Mouse (Mus musculus) mouse trophoblast stem cell (cell line): ENCODE results near the gene Ttll11.

Experiments used
- in situ Hi-C, 2 experiments: fragments of 300-500 bp; cut with MseI, MboI; formaldehyde crosslinking; loops; 2 replicates in 1 of 2; 3 replicates in 1 of 2; pipeline ENCODE4 v1.15.1; 2025

The Ttll11 gene

DNA sequence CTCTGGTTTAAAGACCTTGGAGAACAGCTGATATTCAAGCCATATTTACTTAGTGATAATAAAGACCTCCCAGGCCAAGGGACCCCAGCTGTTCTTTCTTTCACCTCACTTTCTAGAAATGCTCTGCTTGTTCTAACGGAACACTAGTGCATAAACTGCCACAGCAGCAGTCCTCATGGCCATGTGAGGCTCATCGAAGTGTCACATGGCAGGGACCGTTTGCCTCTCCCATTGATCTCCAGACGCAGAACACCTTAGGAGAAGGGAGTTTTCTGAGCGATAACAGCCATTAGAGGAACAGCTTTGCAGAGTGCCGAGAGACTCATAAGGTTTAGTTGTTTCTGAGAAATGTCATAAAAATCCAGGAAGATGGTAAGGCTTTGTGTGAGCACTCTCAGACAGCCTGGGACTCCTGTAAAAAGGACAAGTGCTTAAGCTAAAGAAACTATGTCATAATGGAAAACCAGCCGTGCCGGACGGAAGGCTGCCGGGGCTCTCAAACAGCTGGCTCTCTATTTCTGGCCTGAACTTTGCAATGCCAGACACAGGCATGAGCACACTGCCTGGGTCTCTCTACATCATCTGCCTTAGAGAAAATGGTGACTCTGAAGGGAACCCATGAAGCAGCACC is 13.7 kb downstream of the Ttll11 start:
- in situ Hi-C loops = no loop called here

- in situ Hi-C loops = no loop called here
Measured at GRCm38 (mm10) chr2:35963280-35963679, 16.4 kb downstream of the Ttll11 start.

DNA sequence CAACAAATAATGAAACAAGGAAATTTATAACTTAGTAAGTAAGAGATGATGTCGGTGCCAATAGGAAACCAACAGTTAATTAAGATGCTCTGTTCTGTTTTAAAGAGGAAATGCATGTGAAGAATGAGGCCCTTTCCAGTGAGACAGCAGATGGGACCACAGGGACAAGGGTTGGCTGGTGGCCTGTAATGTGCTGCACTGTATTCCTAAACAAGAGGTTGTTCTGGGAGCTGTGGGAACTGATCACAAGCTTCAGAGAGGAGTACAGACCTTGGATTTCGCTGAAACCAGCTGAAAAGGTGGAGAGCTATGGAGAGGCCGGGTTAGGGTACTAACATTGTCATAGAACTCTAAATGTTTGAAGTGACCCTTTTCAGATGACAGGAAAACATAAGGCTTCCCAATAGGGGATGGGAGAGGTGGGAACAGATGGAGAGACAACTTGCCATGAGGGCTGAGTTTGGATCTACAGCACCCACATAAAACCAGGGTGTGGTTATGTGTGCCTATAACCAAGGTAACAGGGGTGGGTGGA is 18.1 kb downstream of the Ttll11 start:
- in situ Hi-C loops = no loop called here

DNA sequence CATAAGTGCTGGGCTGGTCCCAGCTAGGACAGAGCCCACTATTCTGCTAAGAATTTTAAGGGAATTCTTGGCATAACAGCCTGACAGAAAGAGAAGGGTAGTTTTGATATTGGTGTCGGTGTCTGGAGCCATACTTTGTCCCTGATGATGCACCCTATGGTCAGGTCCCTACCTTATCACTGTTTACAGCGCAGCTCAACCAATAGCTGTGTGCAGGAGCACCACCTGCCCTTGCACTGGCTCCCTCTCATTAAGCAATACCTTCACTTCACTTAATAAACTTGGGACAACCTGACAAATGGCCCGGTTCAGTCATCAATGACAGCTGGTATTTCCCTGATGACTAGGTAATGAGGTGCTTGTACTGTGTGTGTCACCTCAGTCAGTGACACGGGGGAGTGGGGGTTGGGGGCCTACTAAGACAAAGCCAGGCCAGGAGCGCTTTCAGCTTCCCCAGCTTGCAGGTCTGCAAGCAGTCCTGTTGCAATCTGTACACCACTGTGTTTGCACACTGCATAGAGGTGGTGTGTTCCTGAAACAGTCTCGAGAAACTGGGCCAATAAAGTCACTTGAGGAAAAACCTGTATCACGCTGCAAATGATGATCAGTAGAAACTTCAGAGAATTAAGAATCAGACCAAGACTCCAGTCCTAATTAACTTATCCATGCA is 22.1 kb downstream of the Ttll11 start:
- in situ Hi-C loops = no loop called here

DNA sequence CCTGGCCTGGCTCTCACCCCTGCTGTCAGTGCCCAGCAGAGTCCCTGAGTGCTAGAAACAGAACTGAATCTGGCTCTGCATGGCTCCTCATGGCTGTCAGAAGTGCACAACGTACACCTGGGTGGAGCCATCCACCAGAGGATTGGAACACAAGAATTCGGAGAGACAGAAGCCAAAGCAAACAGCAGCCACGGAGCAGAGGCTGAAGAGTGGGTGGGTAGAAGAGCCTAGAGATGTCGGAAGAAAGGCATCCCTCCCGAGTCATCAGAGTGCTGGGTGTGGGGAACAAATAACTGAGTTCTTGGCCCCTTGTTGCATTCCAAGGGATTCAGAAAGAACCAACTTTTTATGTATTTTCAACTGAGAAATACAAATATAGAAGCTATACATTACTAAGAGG is 24.5 kb downstream of the Ttll11 start:
- in situ Hi-C loops = no loop called here

GRCm38 (mm10) chr2:35952187-35952958 is 27.3 kb downstream of the Ttll11 start:
- in situ Hi-C loops = no loop called here

DNA sequence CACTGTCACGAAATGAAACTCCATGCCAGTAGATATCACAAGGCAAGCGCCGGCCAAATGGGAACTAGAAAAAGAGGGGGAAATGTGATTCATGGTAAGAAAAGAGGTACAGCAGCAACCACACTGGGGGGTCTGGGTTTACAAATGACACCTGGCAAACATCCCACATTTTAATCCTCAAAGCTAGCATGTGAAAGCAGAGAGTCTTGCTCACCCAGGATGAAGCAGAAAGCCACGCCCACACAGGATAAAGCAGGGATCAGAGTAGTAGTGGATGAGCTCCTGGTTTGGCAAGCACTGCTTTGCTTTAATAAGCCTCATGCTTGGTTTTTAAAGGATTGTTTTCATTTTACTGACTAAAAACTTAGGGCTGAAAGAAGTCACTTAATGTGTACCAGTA is 34.8 kb downstream of the Ttll11 start:
- in situ Hi-C loops = no loop called here

- in situ Hi-C loops = no loop called here
Measured at GRCm38 (mm10) chr2:35942960-35943359, 36.8 kb downstream of the Ttll11 start.

GRCm38 (mm10) chr2:35935045-35935444 is 44.7 kb downstream of the Ttll11 start:
- in situ Hi-C loops = no loop called here

DNA sequence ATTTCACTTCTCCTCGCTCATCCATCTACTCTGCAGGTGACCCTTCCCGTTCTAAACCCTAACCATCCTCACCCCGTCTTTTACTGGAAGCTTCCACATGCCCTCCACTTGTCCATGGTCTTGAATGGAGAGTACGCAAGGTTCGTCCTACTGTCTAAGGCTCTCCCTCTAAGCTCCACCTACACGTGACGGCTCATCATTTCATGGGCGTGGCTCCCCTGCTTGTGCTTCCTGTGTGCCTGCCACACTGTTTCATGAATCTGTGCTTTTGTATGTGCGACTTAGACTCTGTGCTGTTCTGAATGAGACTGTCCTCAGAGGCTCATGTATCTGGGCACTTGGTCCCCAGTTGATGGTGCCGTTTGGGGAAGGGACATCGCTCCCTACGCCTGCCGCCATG is 46.6 kb downstream of the Ttll11 start:
- in situ Hi-C loops = no loop called here

DNA sequence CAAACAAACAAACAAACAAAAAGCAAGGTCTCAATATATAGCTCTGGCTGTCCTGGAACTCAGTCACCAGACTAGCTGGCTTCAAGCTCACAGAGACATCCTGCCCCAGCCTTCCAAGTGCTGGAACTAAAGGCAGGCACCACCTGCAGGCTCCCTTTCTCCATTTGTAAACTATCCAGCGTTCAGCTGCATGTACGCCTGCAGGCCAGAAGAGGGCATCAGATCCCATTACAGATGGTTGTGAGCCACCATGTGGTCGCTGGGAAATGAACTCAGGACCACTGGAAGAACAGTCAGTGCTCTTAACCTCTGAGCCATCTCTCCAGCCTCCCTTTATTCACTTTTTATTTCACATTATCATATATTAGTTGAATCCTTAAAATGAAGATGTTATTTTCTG is 48.1 kb downstream of the Ttll11 start:
- in situ Hi-C loops = no loop called here

DNA sequence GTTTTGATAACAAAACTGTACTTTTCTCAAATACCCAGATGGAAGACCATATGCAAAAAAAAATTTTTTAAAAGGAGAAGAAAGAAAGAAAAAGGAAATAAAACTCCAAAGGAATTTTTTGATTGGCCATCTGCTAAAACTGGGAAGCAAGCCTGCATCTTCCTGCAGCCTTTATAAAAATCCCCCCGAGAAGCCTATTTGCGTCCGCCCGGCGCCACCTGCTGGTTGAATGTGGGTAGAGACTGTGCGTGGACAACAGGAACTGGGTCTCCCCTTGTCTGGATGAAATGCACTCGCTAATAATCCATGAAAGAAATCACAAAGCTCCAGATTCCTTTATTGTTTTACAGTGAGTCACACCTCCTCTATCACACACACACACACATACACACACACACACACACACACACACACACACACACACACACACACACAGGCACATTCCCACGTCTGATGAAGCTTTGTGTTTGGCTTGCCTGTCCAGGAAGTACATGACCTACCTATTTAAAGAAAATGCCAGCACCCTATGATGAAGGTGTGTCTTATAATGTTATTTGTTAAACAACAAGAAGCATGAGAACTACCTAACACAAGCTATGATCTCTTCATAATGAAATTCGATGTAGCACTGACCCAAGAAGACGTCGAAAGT is 49.1 kb downstream of the Ttll11 start:
- in situ Hi-C loops = no loop called here

GRCm38 (mm10) chr2:35928133-35928532 is 51.6 kb downstream of the Ttll11 start:
- in situ Hi-C loops = loop anchor here in 1 of 2 experiments (10.0 kb wide), 2 partner anchors 183 to 373 kb away; partner anchors contain the start of gene Dab2ip

DNA sequence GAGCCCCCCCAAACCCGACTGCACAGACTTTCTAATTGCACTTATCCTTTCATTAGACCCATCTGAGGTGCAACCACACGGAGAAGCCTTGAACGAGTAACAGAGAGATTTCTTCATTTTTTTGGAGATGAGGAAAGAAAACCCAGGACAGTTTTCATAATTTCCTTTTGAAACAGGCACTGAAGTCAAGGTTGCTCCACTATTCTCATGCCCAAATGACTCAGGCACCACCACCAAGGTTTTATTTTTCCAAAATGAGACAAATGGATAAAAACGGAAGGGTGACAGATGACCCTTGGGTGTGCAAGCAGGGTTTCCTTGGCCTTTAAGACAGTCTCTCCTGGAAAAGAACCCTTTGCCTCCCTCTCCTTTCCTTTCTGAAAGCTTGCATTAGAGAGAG is 54.8 kb downstream of the Ttll11 start:
- in situ Hi-C loops = loop anchor here in 1 of 2 experiments (10.0 kb wide), 2 partner anchors 180 to 370 kb away; partner anchors contain the start of gene Dab2ip

DNA sequence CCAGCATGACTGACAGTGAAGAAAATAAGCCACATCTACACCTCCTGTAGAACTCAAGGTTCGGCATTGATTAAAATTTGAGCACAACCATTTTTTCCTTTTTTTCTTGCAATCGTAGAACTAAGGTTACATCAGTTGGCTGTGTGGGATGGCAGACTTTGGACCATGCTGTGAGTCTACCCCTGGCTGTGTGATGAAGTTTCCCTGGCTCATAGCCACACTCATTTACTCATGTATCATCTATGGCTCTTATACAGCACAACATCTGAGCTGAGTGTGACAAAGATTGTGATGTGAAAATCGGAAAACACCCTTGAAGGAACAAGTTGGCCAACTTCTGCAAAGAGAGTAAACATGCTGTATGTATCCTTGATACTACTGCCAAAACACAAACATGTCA is 56.8 kb downstream of the Ttll11 start:
- in situ Hi-C loops = loop anchor here in 1 of 2 experiments (10.0 kb wide), 2 partner anchors 178 to 368 kb away; partner anchors contain the start of gene Dab2ip

DNA sequence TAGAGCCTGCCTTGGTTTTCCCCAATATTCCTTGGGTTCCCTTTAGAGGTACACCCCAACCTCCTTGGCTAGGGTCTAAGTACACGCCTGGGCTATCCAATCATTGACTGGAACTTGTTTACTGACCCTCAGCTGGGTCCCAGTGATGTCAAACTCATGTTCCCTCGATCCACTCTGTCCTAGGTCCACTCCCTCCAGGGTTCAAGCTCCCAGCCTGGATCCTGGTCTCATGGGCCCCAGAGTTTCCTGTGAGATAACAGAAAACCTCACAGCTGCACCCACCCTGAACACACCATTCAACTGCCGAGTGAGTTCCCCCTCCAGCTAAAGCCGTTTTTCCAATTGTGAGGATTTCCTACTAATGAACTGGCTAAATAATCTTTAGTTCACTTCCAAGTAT is 67.6 kb downstream of the Ttll11 start:
- in situ Hi-C loops = no loop called here

- in situ Hi-C loops = no loop called here
Measured at GRCm38 (mm10) chr2:35911675-35912074, 68.0 kb downstream of the Ttll11 start.

DNA sequence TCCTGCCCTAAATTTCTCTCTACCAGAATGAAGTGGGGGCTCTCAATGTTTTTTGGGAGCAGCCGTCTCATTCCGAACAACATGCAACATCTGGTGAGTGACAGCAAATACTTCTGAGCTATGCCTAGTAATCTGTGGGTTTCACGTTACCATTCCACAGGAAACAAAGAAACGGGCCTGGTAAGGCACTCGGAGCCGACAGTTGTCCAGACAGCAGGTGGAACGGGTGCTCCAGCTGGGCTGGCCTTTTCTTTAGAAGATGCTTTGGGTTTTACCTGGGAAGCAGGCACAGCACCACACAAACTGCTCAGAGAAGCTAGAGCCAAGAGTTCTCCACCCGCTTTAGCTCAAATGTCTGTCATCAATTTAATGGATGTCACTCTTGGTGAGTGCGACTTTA is 69.0 kb downstream of the Ttll11 start:
- in situ Hi-C loops = no loop called here

DNA sequence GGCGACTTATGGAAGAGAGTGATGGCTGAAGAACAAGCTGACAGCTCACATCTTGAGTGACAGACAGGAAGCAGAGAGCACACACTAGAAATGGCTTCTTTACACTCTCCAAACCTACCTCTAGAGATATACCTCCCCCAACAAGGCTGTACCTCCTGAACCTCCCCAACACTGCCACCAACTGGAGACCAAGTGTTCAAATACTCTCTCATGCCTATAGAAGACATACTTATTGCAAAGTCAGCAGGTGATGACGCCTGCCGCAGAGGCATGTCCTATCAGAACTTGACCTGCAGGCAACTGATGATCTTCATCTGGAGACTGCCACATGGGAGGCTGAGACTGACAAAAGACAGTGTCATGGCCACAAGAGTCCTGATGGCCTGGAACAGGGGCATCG is 70.4 kb downstream of the Ttll11 start:
- in situ Hi-C loops = loop anchor here (5.0 to 10.0 kb wide), 3 partner anchors 175 to 365 kb away; no protein-coding TSS in a partner anchor

DNA sequence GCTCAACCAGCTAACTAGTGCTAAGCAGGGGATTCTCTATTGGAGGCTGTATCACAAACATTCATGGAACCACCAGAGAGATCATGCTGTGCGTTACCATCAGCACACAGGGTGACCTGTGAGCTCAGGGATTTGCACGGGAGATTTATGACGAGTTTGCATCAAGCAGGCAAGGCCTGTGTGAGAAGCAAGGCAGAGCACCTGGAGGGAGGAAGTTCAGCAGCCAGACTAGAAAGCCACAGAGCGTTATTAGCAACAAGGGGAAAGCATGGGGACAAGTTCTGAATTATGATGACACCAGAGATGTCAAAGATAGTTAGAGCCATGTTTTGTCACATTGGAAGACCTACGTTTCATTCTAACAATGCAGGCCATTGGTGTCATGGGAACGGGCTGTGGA is 72.1 kb downstream of the Ttll11 start:
- in situ Hi-C loops = loop anchor here (5.0 to 10.0 kb wide), 3 partner anchors 173 to 363 kb away; no protein-coding TSS in a partner anchor

DNA sequence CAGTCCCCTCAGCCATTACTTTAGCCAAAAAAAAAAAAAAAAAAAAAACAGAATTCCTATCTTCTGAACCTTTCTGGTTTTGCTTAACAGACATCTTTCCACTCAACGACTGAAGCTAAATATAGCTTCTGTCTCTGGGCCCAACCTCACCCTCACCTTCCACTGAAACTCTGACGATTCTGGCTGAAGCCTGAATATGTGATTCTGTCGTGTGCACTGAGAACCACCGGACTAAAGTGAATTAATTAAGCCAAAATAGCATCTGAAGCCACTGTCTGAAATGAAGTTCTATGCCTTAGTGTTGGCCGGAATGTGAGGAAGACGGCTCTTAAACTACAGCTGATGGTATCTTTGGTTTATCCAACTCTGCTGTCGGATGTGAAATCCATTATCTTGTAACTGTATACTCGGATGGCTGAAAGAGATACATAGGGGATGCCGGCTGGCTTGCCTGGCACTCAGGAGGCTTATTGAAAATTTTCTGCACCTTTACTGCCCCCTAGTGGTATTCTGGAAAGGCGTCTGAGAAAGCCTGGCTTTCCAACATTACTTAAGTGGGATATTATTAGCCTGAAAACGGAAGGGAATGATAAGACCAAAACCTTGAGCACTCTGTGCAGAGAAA is 73.4 kb downstream of the Ttll11 start:
- in situ Hi-C loops = loop anchor here (5.0 to 10.0 kb wide), 3 partner anchors 171 to 361 kb away; no protein-coding TSS in a partner anchor
